Mouse (Mus musculus) intestine, embryonic 14.5 days (tissue): Measurements from ENCODE around the gene Tspan33. TPM values are rescaled to one million over a fixed set of nuclear protein-coding genes. Genes with fewer than 3 reads are reported as not detected.

Source experiments
- ATAC-seq: fragments of 200-750 bp; cut with Nextera tagmentation; replicated peaks from 2 replicates; pipeline ENCODE4 v1.8.0; 2017; ENCODE audit warnings: low read depth, moderate number of reproducible peaks, moderate TSS enrichment, moderate library complexity; ENCODE audit not compliant: low FRiP score, low TSS enrichment
- DNase-seq: peaks from one replicate; pipeline ENCODE4 v3.0.0-alpha.2; 2018; ENCODE audit warnings: low spot score
- H3K27ac ChIP-seq: fragments of 300-500 bp; sonication (generic); 2 replicates; pipeline ENCODE4 v1.5.1; 2014; ENCODE audit warnings: low read depth, mild to moderate bottlenecking, control low read depth
- H3K27me3 ChIP-seq: fragments of 300-500 bp; sonication (generic); replicated peaks from 2 replicates; pipeline ENCODE4 v1.6.1; 2014; ENCODE audit warnings: low read length, control low read depth; ENCODE audit not compliant: control insufficient read depth, insufficient read depth
- H3K36me3 ChIP-seq: fragments of 300-500 bp; sonication (generic); 2 replicates; pipeline ENCODE4 v1.6.1; 2014; ENCODE audit warnings: low read length, control low read depth; ENCODE audit not compliant: control insufficient read depth, insufficient read depth
- H3K4me1 ChIP-seq: fragments of 300-500 bp; sonication (generic); replicated peaks from 2 replicates; pipeline ENCODE4 v1.6.1; 2014; ENCODE audit warnings: low read length, control low read depth, mixed read lengths; ENCODE audit not compliant: control insufficient read depth, insufficient read depth
- H3K4me2 ChIP-seq: fragments of 300-500 bp; sonication (generic); 2 replicates; pipeline ENCODE4 v1.6.1; 2014; ENCODE audit warnings: low read length
- H3K4me3 ChIP-seq: fragments of 300-500 bp; sonication (generic); 2 replicates; pipeline ENCODE4 v1.5.1; 2014; ENCODE audit warnings: low read depth, low read length, control low read depth, mixed read lengths
- H3K9ac ChIP-seq: fragments of 300-500 bp; sonication (generic); 2 replicates; pipeline ENCODE4 v1.6.1; 2014; ENCODE audit warnings: mild to moderate bottlenecking, low read length
- H3K9me3 ChIP-seq: fragments of 300-500 bp; sonication (generic); 2 replicates; pipeline ENCODE4 v1.6.1; 2016; ENCODE audit warnings: low read length, control low read depth; ENCODE audit not compliant: control insufficient read depth
- WGBS: fragments of 180-500 bp; shearing (Covaris S2); extraction: QIAGEN DNeasy Blood & Tissue Kit; methylation state at CpG from one replicate; pipeline ENCODE4 v1.1.7; 2014; 5-methylcytosine and 5-hydroxymethylcytosine counted together
- polyA plus RNA-seq: library from polyadenylated mRNA; unstranded; fragments of >200 nt; fragmentation: Nextera tagmentation; extraction: Ambion mirVana; gene quantifications from 2 replicates; pipeline ENCODE4 v1.2.1, GENCODE M21; 2014

Gene Tspan33
- polyA plus RNA-seq, 1 experiment from 2014 or later: 3.3 TPM

DNA sequence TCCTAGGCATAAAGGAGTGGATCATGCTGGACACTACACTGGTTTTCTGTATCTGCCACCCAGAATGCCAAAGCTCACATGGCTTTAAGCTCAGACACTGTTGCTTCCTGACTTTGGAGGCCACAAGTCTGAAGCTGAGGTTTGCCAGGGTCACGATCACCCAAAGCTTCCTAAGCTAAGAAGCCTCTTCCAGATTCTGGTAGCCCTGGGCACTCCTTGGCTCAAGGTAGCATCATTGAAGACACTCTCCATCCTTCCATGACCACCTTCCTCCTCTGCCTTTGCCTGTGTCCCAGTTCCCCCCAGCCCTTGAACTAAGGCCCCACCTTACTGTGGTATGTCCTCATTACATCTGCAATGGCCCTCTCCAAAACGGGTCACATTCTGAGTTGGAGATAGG is 27.9 kb downstream of the Tspan33 start:
- DNase-seq (no peak), ATAC-seq (no peak)
- Histone ChIP-seq H3K36me3 (no peaks in the 10 kb centered on the region), H3K27me3 (no peaks in the 10 kb centered on the region), H3K9me3 (no peaks in the 10 kb centered on the region), H3K27ac (no peak overlapping the region), H3K4me2 (no peak overlapping the region), H3K4me3 (no peak overlapping the region), H3K9ac (no peak overlapping the region), H3K4me1 (peaks cover 12% of the 10 kb centered on the region)
- 69% methylated on average over 2 of the region's 2 CpGs for WGBS

DNA sequence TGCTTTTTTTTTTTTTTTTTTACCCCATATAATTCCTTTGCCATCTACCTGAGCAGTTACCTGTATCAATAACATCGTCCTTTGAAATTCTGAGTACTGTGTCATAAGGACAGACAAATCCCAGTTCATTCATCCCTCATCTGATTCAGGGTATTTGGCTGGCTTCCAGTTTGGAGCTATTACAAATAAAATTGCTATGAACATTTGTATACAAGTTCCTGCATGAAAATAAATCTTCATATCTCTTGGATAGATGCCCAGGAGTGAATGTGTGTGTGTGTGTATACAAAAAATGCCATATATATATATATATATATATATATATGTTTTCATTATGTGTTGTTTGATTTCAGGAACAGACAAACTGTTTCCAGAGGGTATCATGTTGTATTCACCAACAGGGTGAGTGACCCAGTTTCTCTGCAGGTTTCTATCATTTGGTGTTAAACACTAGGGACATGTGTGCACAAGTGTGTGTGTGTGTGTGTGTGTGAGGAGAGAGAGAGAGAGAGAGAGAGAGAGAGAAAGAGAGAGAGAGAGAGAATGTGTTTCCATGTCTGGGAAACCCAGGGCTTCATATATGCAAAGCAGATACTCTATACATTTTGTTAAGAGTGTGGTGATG is 32.7 kb downstream of the Tspan33 start:
- no peaks in the 10 kb centered on the region for H3K27me3 ChIP-seq
- no peak overlapping the region for H3K9ac ChIP-seq
- WGBS: 56% methylated on average over 1 of the region's 1 CpGs
- no peak overlapping the region for H3K27ac ChIP-seq
- no peak overlapping the region for H3K4me3 ChIP-seq
- ATAC-seq: no peak
- no peaks in the 10 kb centered on the region for H3K4me1 ChIP-seq
- no peaks in the 10 kb centered on the region for H3K36me3 ChIP-seq
- H3K9me3 ChIP-seq: no peaks in the 10 kb centered on the region
- DNase-seq: no peak
- no peak overlapping the region for H3K4me2 ChIP-seq

DNA sequence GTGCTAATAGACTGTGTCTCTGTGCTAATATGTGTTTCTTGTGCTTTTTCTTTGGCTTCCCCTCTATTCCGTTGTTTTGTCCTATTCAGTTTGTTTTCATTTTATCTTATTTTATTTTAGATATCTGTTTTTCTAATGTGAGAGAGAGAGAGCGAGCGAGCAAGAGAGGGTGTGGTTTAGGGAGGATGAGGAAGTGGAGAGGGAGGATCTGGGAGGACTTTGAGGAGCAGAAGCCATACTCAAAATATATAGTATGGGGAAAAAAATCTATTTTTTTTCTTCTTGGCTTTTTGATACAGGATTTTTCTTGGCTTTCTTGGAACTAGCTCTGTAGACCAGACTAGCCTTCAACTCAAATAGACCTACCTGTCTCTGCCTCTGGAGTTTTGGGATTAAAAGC is 34.0 kb downstream of the Tspan33 start:
- no peaks in the 10 kb centered on the region for H3K27me3 ChIP-seq
- 89% methylated on average over 3 of the region's 3 CpGs for WGBS
- H3K4me1 ChIP-seq: no peaks in the 10 kb centered on the region
- H3K36me3 ChIP-seq: no peaks in the 10 kb centered on the region
- H3K9me3 ChIP-seq: no peaks in the 10 kb centered on the region
- no peak for ATAC-seq
- no peak for DNase-seq
- H3K9ac ChIP-seq: no peak overlapping the region
- no peak overlapping the region for H3K27ac ChIP-seq
- no peak overlapping the region for H3K4me3 ChIP-seq
- H3K4me2 ChIP-seq: no peak overlapping the region

DNA sequence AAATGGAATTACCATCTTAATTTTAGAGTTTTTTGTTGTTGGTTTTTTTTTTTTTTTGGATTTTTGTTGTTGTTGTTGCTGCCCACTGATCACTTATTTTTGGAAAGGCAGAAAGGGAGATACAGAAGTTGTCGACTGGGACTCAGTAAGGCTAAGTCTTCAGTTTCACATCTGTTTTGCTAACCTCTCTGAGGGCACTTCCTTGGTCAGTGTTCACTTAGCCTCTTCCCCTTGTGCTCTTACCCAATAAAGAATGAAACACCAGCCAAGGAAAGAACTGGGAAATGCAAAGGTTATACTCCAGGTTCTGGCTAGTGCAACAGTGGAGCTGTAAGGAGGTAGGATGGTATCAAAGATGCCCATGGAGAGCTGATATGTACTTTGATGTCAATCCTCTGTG is 35.5 kb downstream of the Tspan33 start:
- H3K4me3 ChIP-seq: no peak overlapping the region
- ATAC-seq (no peak), DNase-seq (no peak)
- no peak overlapping the region for H3K27ac ChIP-seq
- H3K36me3 ChIP-seq: no peaks in the 10 kb centered on the region
- no peaks in the 10 kb centered on the region for H3K9me3 ChIP-seq
- no peaks in the 10 kb centered on the region for H3K27me3 ChIP-seq
- no peaks in the 10 kb centered on the region for H3K4me1 ChIP-seq
- WGBS: 94% methylated on average over 1 of the region's 1 CpGs
- H3K9ac ChIP-seq: no peak overlapping the region
- no peak overlapping the region for H3K4me2 ChIP-seq

DNA sequence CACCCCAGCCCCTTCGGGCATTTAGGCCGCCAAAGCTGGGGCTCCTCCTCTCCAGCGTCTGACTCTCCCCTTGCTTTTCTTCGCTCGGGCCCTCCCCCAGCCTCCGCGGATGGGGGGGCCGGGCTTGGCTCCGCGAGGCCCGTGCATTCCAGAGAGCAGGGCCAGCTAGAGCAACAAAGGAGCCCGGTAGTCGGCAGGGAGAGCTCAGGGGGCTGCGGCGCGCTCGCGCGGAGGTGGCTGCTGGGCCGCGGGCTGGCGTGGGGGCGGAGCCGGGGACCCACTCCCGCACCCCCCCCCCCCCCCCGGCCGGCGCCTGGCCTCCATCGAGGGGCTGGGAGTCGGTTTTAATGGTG is 41.3 kb downstream of the Tspan33 start, which contains the start of gene Smo:
Smo (plus strand) TSS at position 168 of the 353 bp plus-strand sequence.
- ATAC-seq (peak; percentile 94), DNase-seq (peak; percentile 92)
- Histone ChIP-seq H3K4me2 (peak within 1 kb of the TSS; percentile 75), H3K4me3 (peak within 1 kb of the TSS; percentile 82), H3K27ac (peak within 1 kb of the TSS; percentile 98), H3K4me1 (peaks cover 16% of the 10 kb centered on the region; the same call in 1 of the 2 replicates), H3K9ac (peak within 1 kb of the TSS; percentile 99), H3K36me3 (peaks cover 15% of the 10 kb centered on the region), H3K27me3 (no peaks in the 10 kb centered on the region), H3K9me3 (no peaks in the 10 kb centered on the region)
- under 1% methylated on average over 22 of the region's 30 CpGs for WGBS

DNA sequence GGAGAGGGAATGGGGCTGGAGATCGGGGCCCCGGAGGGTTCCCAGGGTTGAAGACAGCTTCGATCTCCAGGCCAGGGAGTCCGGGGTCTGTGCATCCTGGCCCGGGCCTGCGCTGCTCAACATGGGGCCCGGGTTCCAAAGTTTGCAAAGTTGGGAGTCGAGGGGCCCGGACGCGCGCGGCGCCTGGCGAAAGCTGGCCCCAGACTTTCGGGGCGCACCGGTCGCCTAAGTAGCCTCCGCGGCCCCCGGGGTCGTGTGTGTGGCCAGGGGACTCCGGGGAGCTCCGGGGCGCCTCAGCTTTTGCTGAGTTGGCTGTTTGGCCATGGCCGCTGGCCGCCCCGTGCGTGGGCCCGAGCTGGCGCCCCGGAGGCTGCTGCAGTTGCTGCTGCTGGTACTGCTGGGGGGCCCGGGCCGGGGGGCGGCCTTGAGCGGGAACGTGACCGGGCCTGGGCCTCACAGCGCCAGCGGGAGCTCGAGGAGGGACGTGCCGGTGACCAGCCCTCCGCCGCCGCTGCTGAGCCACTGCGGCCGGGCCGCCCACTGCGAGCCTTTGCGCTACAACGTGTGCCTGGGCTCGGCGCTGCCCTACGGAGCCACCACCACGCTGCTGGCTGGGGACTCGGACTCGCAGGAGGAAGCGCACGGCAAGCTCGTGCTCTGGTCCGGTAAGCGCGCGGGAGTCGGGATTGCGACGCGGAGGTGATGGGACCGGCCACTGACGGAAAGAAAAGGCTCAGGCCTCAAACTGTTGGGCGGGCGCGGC is 41.8 kb downstream of the Tspan33 start:
- peak; percentile 88 for ATAC-seq
- peak; percentile 89 for DNase-seq
- Histone ChIP-seq H3K4me3 (peak overlapping the region; percentile 82), H3K27me3 (no peaks in the 10 kb centered on the region), H3K9me3 (no peaks in the 10 kb centered on the region), H3K9ac (peak overlapping the region; percentile 99), H3K36me3 (peaks cover 17% of the 10 kb centered on the region), H3K4me1 (peaks cover 16% of the 10 kb centered on the region; the same call in 1 of the 2 replicates), H3K4me2 (peak overlapping the region; percentile 75), H3K27ac (peak overlapping the region; percentile 98)
- WGBS: under 1% methylated on average over 69 of the region's 75 CpGs

DNA sequence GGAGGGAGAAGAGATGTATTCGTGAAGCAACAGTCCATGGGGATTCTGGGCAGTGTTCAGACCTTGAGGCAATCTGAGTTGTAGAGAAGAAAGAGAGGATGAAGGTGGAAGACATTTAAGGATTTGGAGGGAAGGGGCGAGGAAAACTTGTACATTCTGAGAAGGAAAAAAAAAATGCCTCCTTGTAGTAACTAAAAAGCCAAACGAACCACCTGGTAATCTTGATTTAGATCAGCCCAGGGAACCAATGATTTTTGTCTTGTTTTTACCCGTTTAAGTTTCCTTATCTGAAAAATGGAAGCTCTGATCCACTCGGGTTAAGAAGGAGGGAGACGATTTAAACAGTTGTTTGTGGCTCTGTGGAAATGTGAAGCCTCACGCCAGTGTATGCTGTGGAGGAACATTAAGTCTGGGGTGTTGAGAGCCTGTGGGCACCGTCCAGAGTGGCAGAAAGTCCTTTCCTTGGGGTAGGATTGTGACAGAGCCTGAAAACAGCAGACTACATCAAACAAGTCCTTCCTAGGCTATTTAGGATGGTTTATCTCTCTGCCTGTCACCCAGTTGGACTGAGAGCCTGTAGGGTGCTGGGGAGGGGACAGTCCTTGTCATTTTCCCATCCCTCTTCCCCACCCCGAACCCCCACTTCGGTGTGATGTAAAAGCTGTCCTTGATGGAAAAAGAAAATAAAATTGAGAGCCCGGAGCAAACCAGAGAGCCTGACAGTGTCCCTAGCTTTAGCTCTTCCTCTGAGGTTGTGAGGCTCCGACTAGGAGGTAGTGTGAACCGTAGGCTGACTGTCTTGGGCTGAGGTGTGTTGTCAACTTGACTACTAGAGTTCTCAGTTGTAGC is 42.8 kb downstream of the Tspan33 start:
- peak overlapping the region; percentile 99 for H3K9ac ChIP-seq
- H3K4me1 ChIP-seq: peaks cover 16% of the 10 kb centered on the region; the same call in 1 of the 2 replicates
- ATAC-seq (no peak), DNase-seq (no peak)
- H3K4me2 ChIP-seq: peak overlapping the region; percentile 75
- H3K27me3 ChIP-seq: no peaks in the 10 kb centered on the region
- H3K27ac ChIP-seq: peak overlapping the region; percentile 98
- H3K9me3 ChIP-seq: no peaks in the 10 kb centered on the region
- WGBS: 7% methylated on average over 13 of the region's 13 CpGs
- H3K36me3 ChIP-seq: peaks cover 17% of the 10 kb centered on the region
- H3K4me3 ChIP-seq: peak overlapping the region; percentile 82

DNA sequence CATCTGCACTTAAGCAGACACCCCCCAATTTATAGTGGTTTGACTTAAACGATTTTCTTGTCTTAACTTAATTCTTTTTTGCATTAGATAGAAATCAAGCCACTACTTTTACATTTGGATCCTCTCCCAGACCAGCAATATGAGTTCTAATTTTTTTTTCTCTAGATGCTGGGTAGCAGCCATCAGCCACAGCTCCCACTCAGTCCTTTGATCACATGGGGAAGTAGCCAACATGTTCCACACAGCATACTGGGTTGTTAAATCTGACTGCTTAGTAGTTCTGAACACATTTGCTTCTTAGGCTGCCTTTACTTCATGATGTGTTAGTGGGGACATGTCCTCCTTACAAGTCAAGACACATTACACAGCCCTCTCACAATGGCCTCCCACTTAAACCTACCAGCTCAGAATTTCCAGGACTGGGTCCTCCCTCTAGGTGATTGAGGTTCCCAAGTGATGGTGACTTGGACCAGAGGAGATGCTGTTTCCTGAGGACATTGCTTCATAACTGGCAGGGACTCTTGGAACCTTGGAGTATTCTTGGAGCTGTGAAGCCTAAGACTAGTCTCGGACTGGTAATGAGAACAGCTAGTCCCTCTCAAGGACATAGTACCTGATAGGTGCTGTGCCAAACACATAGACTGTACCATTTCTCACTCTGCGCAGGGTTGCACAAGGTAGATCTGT is 57.6 kb downstream of the Tspan33 start:
- DNase-seq: no peak
- no peak for ATAC-seq

More for the DNA sequence above, 57.6 kb downstream of the Tspan33 start:
- H3K4me2 ChIP-seq: no peak overlapping the region
- peaks cover 41% of the 10 kb centered on the region for H3K36me3 ChIP-seq
- H3K9me3 ChIP-seq: peaks cover 12% of the 10 kb centered on the region
- H3K4me3 ChIP-seq: no peak overlapping the region
- 90% methylated on average over 3 of the region's 3 CpGs for WGBS
- no peaks in the 10 kb centered on the region for H3K4me1 ChIP-seq
- H3K27me3 ChIP-seq: no peaks in the 10 kb centered on the region
- H3K27ac ChIP-seq: no peak overlapping the region
- no peak overlapping the region for H3K9ac ChIP-seq
